Mouse (Mus musculus): ENCODE results near the gene Onecut1.

Onecut1 gene

GRCm38 (mm10) chr9:74862096-74862780 lies 517 bp downstream of the Onecut1 start:
- no peak for DNase-seq

- DNase-seq = no peak
These were observed 1.3 kb downstream of the Onecut1 start for GRCm38 (mm10) chr9:74862783-74863654.

- no peak for DNase-seq
These were observed 2.1 kb downstream of the Onecut1 start for GRCm38 (mm10) chr9:74863655-74864443.

- no peak for DNase-seq
These were observed 2.8 kb downstream of the Onecut1 start for GRCm38 (mm10) chr9:74864471-74864870.

- no peak for DNase-seq
These were observed 5.0 kb downstream of the Onecut1 start for GRCm38 (mm10) chr9:74866596-74867313.

- DNase-seq = peak; percentile 25
These were observed 6.0 kb downstream of the Onecut1 start for GRCm38 (mm10) chr9:74867641-74868205.

GRCm38 (mm10) chr9:74868336-74868950 lies 6.7 kb downstream of the Onecut1 start:
- DNase-seq = no peak

GRCm38 (mm10) chr9:74870960-74871688 lies 9.4 kb downstream of the Onecut1 start:
- DNase-seq = peak; percentile 33

GRCm38 (mm10) chr9:74876328-74876727 lies 14.6 kb downstream of the Onecut1 start:
- no peak for DNase-seq

GRCm38 (mm10) chr9:74877709-74878108 lies 16.0 kb downstream of the Onecut1 start:
- DNase-seq = no peak

GRCm38 (mm10) chr9:74887866-74888265 lies 26.1 kb downstream of the Onecut1 start:
- no peak for DNase-seq

- DNase-seq = no peak
These were observed 35.0 kb downstream of the Onecut1 start for GRCm38 (mm10) chr9:74896742-74897141.

- DNase-seq = no peak
These were observed 35.8 kb downstream of the Onecut1 start for GRCm38 (mm10) chr9:74897375-74897982.

GRCm38 (mm10) chr9:74900141-74900540 lies 38.4 kb downstream of the Onecut1 start:
- no peak for DNase-seq

- peak; percentile 73 for DNase-seq
These were observed 43.3 kb downstream of the Onecut1 start for GRCm38 (mm10) chr9:74904866-74905508.

GRCm38 (mm10) chr9:74906951-74907350 lies 45.2 kb downstream of the Onecut1 start:
- no peak for DNase-seq

GRCm38 (mm10) chr9:74909245-74909644 lies 47.5 kb downstream of the Onecut1 start:
- peak; percentile 5 for DNase-seq

- DNase-seq = no peak
These were observed 48.6 kb downstream of the Onecut1 start for GRCm38 (mm10) chr9:74910226-74910759.

GRCm38 (mm10) chr9:74911430-74911829 lies 49.7 kb downstream of the Onecut1 start:
- DNase-seq = no peak

GRCm38 (mm10) chr9:74911919-74912318 lies 50.2 kb downstream of the Onecut1 start:
- DNase-seq = no peak
